Mouse (Mus musculus): ENCODE measurements around the gene Aen. TPM values are rescaled to one million over a fixed set of nuclear protein-coding genes. Genes with fewer than 3 reads are reported as not detected.

Aen gene
- polyA plus RNA-seq, 1 experiment from 2014 or later = 31.4 TPM

DNA sequence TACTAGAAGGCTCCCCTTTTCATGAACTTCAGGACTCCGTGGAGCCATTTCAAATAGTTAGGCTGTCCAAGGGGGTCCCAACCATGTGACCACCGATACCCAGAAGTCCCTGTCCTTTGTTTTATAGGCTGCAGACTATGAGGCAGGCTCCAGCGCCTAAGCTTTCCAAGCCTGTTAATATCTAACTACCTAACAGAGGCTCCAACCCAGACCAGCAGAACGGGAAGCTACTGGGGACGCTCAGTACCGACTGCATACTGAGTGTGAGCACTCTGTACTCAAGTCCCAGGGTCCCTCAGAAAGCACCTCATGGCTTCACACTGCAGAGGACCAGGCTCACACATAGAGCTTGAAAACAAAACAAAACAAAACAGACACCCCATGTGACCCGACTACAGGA is 26.9 kb downstream of the Aen start:
- Histone ChIP-seq H3K9me3 (replicated peaks; ENCODE audit: control insufficient read depth, low read length) (no peaks in the 10 kb centered on the region), H3K4me3 (ENCODE audit: low read length) (no peak overlapping the region), H3K36me3 (ENCODE audit: control insufficient read depth, insufficient read depth) (no peaks in the 10 kb centered on the region), H3K4me2 (ENCODE audit: low read depth, low read length) (no peak overlapping the region), H3K9ac (ENCODE audit: low read length) (no peak overlapping the region), H3K4me1 (ENCODE audit: control insufficient read depth, insufficient read depth, low read length) (no peaks in the 10 kb centered on the region), H3K27ac (ENCODE audit: low read length) (no peak overlapping the region), H3K27me3 (ENCODE audit: control insufficient read depth, insufficient read depth, low read length) (peaks cover 3% of the 10 kb centered on the region; the same call in 1 of the 2 replicates)
- no peak for ATAC-seq (replicated peaks; ENCODE audit: extremely low read depth, insufficient read depth, low FRiP score)
- 69% methylated on average over 7 of the region's 7 CpGs for WGBS

DNA sequence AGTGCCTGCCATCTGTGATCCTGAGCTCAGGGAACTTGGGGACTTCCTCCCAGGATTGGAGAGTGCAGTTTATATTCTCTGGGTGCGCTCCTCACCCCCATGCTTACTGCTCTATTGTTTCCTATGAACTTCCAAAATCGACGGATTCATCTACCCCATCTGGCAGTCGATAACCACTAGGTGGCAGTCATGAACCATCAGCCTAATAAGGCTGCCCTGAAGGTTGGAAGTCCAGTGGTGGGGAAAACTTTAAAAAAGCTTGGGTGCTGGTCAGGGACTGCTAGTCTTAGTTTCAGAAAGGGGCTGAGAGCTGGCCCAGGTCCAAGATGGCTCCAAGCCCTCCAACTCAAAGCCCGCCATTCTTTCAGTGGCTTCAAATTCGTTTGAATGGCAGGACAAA is 28.6 kb downstream of the Aen start:
- ATAC-seq (replicated peaks; ENCODE audit: extremely low read depth, insufficient read depth, low FRiP score) = no peak
- peaks cover 3% of the 10 kb centered on the region; the same call in 1 of the 2 replicates for H3K27me3 ChIP-seq (ENCODE audit: control insufficient read depth, insufficient read depth, low read length)
- no peak overlapping the region for H3K4me3 ChIP-seq (ENCODE audit: low read length)
- no peaks in the 10 kb centered on the region for H3K9me3 ChIP-seq (replicated peaks; ENCODE audit: control insufficient read depth, low read length)
- H3K27ac ChIP-seq (ENCODE audit: low read length) = no peak overlapping the region
- WGBS = 13% methylated on average over 6 of the region's 6 CpGs
- H3K9ac ChIP-seq (ENCODE audit: low read length) = no peak overlapping the region
- H3K4me2 ChIP-seq (ENCODE audit: low read depth, low read length) = no peak overlapping the region
- H3K36me3 ChIP-seq (ENCODE audit: control insufficient read depth, insufficient read depth) = no peaks in the 10 kb centered on the region
- H3K4me1 ChIP-seq (ENCODE audit: control insufficient read depth, insufficient read depth, low read length) = no peaks in the 10 kb centered on the region

DNA sequence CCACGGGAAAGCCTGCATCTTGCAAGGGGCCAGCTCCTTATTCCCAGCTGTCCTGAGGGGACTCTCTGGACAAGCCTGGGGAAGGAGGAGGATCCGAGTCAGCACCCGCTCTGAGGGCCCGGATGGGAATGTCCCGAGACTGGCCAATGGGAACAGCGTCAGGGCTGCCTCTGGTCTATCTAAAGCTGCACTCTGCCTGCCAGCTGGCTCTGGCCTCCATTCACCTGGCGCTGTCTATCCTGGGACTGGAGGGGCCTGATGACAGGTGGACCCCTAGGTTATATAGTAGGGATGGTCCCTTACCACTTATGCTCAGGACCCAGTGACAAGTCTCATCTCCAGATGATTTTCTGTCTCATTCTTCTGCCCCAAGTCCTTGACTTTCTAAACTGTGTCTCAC is 29.1 kb downstream of the Aen start:
- Histone ChIP-seq H3K36me3 (ENCODE audit: control insufficient read depth, insufficient read depth) (no peaks in the 10 kb centered on the region), H3K9me3 (replicated peaks; ENCODE audit: control insufficient read depth, low read length) (no peaks in the 10 kb centered on the region), H3K27ac (ENCODE audit: low read length) (no peak overlapping the region), H3K4me1 (ENCODE audit: control insufficient read depth, insufficient read depth, low read length) (no peaks in the 10 kb centered on the region), H3K4me3 (ENCODE audit: low read length) (no peak overlapping the region), H3K9ac (ENCODE audit: low read length) (no peak overlapping the region), H3K4me2 (ENCODE audit: low read depth, low read length) (no peak overlapping the region), H3K27me3 (ENCODE audit: control insufficient read depth, insufficient read depth, low read length) (peaks cover 3% of the 10 kb centered on the region; the same call in 1 of the 2 replicates)
- WGBS = 58% methylated on average over 7 of the region's 7 CpGs
- no peak for ATAC-seq (replicated peaks; ENCODE audit: extremely low read depth, insufficient read depth, low FRiP score)

DNA sequence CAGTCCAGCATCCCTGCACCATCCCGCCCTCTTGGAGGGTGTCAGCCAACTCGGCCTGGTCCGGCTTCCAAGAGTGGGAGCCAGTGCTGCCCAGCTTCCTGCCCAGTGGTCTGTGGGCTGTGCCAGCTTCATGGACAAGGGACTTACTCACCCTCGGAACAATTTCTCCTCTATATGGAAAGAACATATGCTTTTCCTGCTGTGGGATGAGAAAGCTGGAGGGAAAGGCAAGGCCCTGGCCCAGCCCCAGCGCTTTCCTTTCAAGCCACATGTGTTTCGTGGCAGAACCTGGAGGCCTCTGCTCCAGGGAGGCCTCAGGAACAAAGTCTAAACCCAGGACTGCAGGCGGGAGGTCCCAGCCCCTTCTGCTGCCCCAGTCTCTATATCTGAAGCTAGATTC is 30.0 kb downstream of the Aen start:
- H3K36me3 ChIP-seq (ENCODE audit: control insufficient read depth, insufficient read depth) = no peaks in the 10 kb centered on the region
- H3K4me3 ChIP-seq (ENCODE audit: low read length) = no peak overlapping the region
- WGBS = 73% methylated on average over 7 of the region's 7 CpGs
- H3K4me1 ChIP-seq (ENCODE audit: control insufficient read depth, insufficient read depth, low read length) = no peaks in the 10 kb centered on the region
- H3K27ac ChIP-seq (ENCODE audit: low read length) = no peak overlapping the region
- peaks cover 3% of the 10 kb centered on the region; the same call in 1 of the 2 replicates for H3K27me3 ChIP-seq (ENCODE audit: control insufficient read depth, insufficient read depth, low read length)
- ATAC-seq (replicated peaks; ENCODE audit: extremely low read depth, insufficient read depth, low FRiP score) = no peak
- no peak overlapping the region for H3K4me2 ChIP-seq (ENCODE audit: low read depth, low read length)
- H3K9me3 ChIP-seq (replicated peaks; ENCODE audit: control insufficient read depth, low read length) = no peaks in the 10 kb centered on the region
- H3K9ac ChIP-seq (ENCODE audit: low read length) = no peak overlapping the region

DNA sequence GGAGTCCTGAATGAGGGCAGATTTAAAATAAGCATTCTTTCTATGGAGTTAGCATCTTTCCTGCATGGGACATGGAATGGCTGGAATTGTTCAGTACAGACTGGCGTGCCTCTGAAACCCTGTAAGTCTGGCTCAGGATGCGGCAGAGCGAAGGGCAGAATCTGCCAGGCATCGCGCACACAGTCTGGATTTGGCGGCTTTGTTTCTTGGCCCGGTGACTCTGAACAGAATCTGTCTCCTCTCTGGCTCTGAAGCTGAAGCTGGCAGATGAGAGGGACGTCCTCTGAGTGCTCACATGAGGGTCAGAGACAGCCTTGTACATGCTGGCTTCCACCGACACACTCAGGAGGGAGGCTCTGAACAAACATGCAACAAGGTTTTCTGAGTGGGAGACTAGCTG is 30.5 kb downstream of the Aen start:
- Histone ChIP-seq H3K9me3 (replicated peaks; ENCODE audit: control insufficient read depth, low read length) (no peaks in the 10 kb centered on the region), H3K4me3 (ENCODE audit: low read length) (no peak overlapping the region), H3K27me3 (ENCODE audit: control insufficient read depth, insufficient read depth, low read length) (peaks cover 3% of the 10 kb centered on the region; the same call in 1 of the 2 replicates), H3K9ac (ENCODE audit: low read length) (no peak overlapping the region), H3K27ac (ENCODE audit: low read length) (no peak overlapping the region), H3K4me2 (ENCODE audit: low read depth, low read length) (no peak overlapping the region), H3K36me3 (ENCODE audit: control insufficient read depth, insufficient read depth) (no peaks in the 10 kb centered on the region), H3K4me1 (ENCODE audit: control insufficient read depth, insufficient read depth, low read length) (no peaks in the 10 kb centered on the region)
- WGBS = 80% methylated on average over 9 of the region's 9 CpGs
- ATAC-seq (replicated peaks; ENCODE audit: extremely low read depth, insufficient read depth, low FRiP score) = no peak

DNA sequence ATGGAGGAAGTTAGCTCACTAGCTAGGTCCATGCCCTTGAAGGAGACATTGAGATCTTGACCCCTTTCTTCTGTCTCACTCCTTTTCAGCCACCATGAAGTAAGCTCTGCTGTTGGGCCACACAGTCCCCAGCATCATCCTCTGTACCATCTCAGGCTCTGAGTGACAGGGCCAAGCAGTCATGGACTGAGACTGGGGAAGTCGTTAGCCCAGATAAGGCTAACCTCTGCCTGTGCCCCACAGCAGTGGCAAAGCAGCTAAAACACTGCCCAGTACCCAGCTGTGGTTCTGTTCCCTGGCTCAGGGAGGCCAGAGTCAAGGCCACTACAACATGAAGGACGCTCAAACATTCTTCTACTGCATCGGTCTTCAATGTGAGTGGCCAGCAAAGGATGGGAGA is 31.6 kb downstream of the Aen start:
- H3K9ac ChIP-seq (ENCODE audit: low read length) = no peak overlapping the region
- WGBS = 67% methylated on average over 3 of the region's 3 CpGs
- H3K27ac ChIP-seq (ENCODE audit: low read length) = no peak overlapping the region
- H3K4me2 ChIP-seq (ENCODE audit: low read depth, low read length) = no peak overlapping the region
- H3K4me3 ChIP-seq (ENCODE audit: low read length) = no peak overlapping the region
- no peaks in the 10 kb centered on the region for H3K4me1 ChIP-seq (ENCODE audit: control insufficient read depth, insufficient read depth, low read length)
- H3K9me3 ChIP-seq (replicated peaks; ENCODE audit: control insufficient read depth, low read length) = no peaks in the 10 kb centered on the region
- ATAC-seq (replicated peaks; ENCODE audit: extremely low read depth, insufficient read depth, low FRiP score) = no peak
- no peaks in the 10 kb centered on the region for H3K36me3 ChIP-seq (ENCODE audit: control insufficient read depth, insufficient read depth)
- H3K27me3 ChIP-seq (ENCODE audit: control insufficient read depth, insufficient read depth, low read length) = peaks cover 3% of the 10 kb centered on the region; the same call in 1 of the 2 replicates

DNA sequence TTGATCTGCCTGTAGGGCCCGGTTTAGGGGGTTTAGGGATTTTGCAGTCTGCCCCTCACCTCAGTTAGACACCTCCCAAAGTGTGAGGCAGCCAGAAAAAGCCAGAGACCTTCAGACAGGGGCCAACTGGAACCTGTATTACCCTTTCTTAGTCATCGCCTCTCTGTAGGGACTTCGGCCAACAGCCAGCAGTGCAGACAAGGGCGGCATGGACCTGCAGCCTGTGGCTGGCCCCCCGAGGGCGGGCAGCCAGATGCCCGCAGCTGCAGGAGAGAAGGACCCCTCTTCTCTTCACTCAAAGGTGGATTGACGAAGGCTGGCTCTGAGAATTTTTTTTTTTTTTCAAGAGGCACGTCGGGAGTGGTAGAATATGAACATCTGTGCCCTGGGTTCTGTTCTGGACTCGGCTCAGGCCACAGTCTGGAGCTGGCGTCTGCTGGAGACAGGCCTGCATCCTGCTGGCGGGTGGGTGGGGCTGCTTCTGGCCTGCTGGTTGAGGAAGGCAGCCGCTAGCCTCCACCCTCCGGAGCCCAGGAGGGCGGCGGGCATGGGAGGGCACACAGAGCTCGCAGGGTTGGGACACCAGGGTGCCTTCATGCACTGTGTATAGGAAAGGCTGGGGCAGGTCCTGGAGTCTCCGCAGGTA is 43.4 kb downstream of the Aen start:
- no peak overlapping the region for H3K4me2 ChIP-seq (ENCODE audit: low read depth, low read length)
- H3K9me3 ChIP-seq (replicated peaks; ENCODE audit: control insufficient read depth, low read length) = no peaks in the 10 kb centered on the region
- H3K4me3 ChIP-seq (ENCODE audit: low read length) = no peak overlapping the region
- WGBS = 57% methylated on average over 19 of the region's 19 CpGs
- no peaks in the 10 kb centered on the region for H3K27me3 ChIP-seq (ENCODE audit: control insufficient read depth, insufficient read depth, low read length)
- no peaks in the 10 kb centered on the region for H3K36me3 ChIP-seq (ENCODE audit: control insufficient read depth, insufficient read depth)
- no peak overlapping the region for H3K9ac ChIP-seq (ENCODE audit: low read length)
- H3K4me1 ChIP-seq (ENCODE audit: control insufficient read depth, insufficient read depth, low read length) = no peaks in the 10 kb centered on the region
- H3K27ac ChIP-seq (ENCODE audit: low read length) = no peak overlapping the region
- no peak for ATAC-seq (replicated peaks; ENCODE audit: extremely low read depth, insufficient read depth, low FRiP score)

DNA sequence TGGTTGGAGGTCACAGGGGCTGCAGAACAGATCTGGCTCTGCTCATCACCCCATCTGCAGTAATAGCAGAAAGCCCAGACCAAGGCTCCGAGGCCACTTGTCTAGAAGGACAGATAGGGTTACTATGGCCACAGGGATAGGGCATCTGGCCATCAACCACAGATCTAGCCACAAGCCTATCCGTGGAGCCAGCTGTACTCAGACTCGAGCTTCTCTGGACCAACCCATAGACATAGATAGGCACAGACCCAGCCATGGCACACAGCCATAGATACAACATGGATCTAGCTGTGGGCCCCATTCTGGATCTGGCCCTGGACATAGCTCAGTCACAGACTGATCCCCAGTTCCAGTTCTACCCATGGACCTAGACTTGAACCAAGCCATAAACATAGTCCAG is 45.3 kb downstream of the Aen start:
- WGBS = 59% methylated on average over 3 of the region's 3 CpGs
- H3K9ac ChIP-seq (ENCODE audit: low read length) = no peak overlapping the region
- H3K4me3 ChIP-seq (ENCODE audit: low read length) = no peak overlapping the region
- no peaks in the 10 kb centered on the region for H3K4me1 ChIP-seq (ENCODE audit: control insufficient read depth, insufficient read depth, low read length)
- H3K4me2 ChIP-seq (ENCODE audit: low read depth, low read length) = no peak overlapping the region
- no peaks in the 10 kb centered on the region for H3K36me3 ChIP-seq (ENCODE audit: control insufficient read depth, insufficient read depth)
- no peaks in the 10 kb centered on the region for H3K9me3 ChIP-seq (replicated peaks; ENCODE audit: control insufficient read depth, low read length)
- H3K27ac ChIP-seq (ENCODE audit: low read length) = no peak overlapping the region
- H3K27me3 ChIP-seq (ENCODE audit: control insufficient read depth, insufficient read depth, low read length) = 0 out of 2 replicates have a peak, but pooled peaks cover 2% of the 10 kb centered on the region
- no peak for ATAC-seq (replicated peaks; ENCODE audit: extremely low read depth, insufficient read depth, low FRiP score)

DNA sequence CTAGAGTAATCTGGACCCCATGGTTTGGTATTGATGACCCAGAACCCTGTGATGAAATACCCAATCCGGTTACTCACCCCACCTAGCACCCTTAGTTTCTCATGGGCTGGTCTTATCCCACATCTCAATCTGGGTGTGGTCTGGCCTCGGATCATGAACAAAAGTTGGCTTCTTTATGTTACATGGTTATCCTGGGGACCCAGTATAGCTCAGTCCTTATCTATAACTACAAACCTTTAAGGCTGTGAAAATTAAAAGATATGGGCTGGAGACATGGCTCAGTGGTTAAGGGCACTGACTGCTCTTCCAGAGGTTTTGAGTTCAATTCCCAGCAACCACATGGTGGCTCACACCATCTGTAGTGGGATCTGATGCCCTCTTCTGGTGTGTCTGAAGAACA is 46.9 kb downstream of the Aen start:
- no peak for ATAC-seq (replicated peaks; ENCODE audit: extremely low read depth, insufficient read depth, low FRiP score)
- 81% methylated on average over 2 of the region's 2 CpGs for WGBS
- Histone ChIP-seq H3K36me3 (ENCODE audit: control insufficient read depth, insufficient read depth) (no peaks in the 10 kb centered on the region), H3K4me3 (ENCODE audit: low read length) (no peak overlapping the region), H3K9ac (ENCODE audit: low read length) (no peak overlapping the region), H3K4me2 (ENCODE audit: low read depth, low read length) (no peak overlapping the region), H3K27ac (ENCODE audit: low read length) (no peak overlapping the region), H3K9me3 (replicated peaks; ENCODE audit: control insufficient read depth, low read length) (no peaks in the 10 kb centered on the region), H3K27me3 (ENCODE audit: control insufficient read depth, insufficient read depth, low read length) (0 out of 2 replicates have a peak, but pooled peaks cover 2% of the 10 kb centered on the region), H3K4me1 (ENCODE audit: control insufficient read depth, insufficient read depth, low read length) (no peaks in the 10 kb centered on the region)

Data from heart, embryonic 16.5 days (tissue).